Mouse (Mus musculus) hindlimb bud, embryonic 11.5 days (tissue): ENCODE measurements at regions not wholly inside any gene's neighbourhood (a gene's known extent, or its start where the extent isn't known, plus 50 kb on each side); places are given as distances from the start of the nearest gene placed in this dataset.
"Not testable (repeated sequence)": the region's sequence is repeated elsewhere in the genome, so short reads cannot be mapped to it uniquely, and the experiment has no call there.

Experiments
- DNase-seq: peaks from one replicate; pipeline ENCODE4 v3.0.0-alpha.2; 2012; ENCODE audit warnings: low read depth, low spot score; ENCODE audit errors: extremely low spot score

GRCm38 (mm10) chr12:71702181-71702580 lies 128.7 kb upstream of the Daam1 start:
- no peak for DNase-seq

- DNase-seq, result no peak
Observed at GRCm38 (mm10) chr12:71703146-71703902, 127.6 kb upstream of the Daam1 start.

GRCm38 (mm10) chr12:71704431-71704830 lies 126.4 kb upstream of the Daam1 start:
- DNase-seq, result no peak

GRCm38 (mm10) chr12:71707727-71708369 lies 123.0 kb upstream of the Daam1 start:
- DNase-seq, result peak; percentile 42

GRCm38 (mm10) chr12:71714606-71715005 lies 116.3 kb upstream of the Daam1 start:
- DNase-seq, result no peak

- DNase-seq, result not testable (repeated sequence)
Observed at GRCm38 (mm10) chr12:71718412-71718811, 112.5 kb upstream of the Daam1 start.

GRCm38 (mm10) chr12:71718911-71719310 lies 112.0 kb upstream of the Daam1 start:
- no peak for DNase-seq

GRCm38 (mm10) chr12:71725140-71725539 lies 105.7 kb upstream of the Daam1 start:
- no peak for DNase-seq

- no peak for DNase-seq
Observed at GRCm38 (mm10) chr12:71725713-71726336, 105.1 kb upstream of the Daam1 start.

GRCm38 (mm10) chr12:71743345-71743744 lies 87.5 kb upstream of the Daam1 start:
- DNase-seq, result no peak

- DNase-seq, result no peak
Observed at GRCm38 (mm10) chr12:71746011-71746410, 84.9 kb upstream of the Daam1 start.

GRCm38 (mm10) chr12:71747386-71747785 lies 83.5 kb upstream of the Daam1 start:
- no peak for DNase-seq

GRCm38 (mm10) chr12:71747831-71748368 lies 83.0 kb upstream of the Daam1 start:
- DNase-seq, result no peak

- no peak for DNase-seq
Observed at GRCm38 (mm10) chr12:71748731-71749130, 82.1 kb upstream of the Daam1 start.

GRCm38 (mm10) chr12:71749668-71750067 lies 81.2 kb upstream of the Daam1 start:
- DNase-seq, result no peak

GRCm38 (mm10) chr12:71752741-71753260 lies 78.1 kb upstream of the Daam1 start:
- DNase-seq, result no peak

- DNase-seq, result no peak
Observed at GRCm38 (mm10) chr12:71753276-71753675, 77.6 kb upstream of the Daam1 start.

- no peak for DNase-seq
Observed at GRCm38 (mm10) chr12:71763194-71763593, 67.7 kb upstream of the Daam1 start.

GRCm38 (mm10) chr12:71766086-71766485 lies 64.8 kb upstream of the Daam1 start:
- no peak for DNase-seq

GRCm38 (mm10) chr12:71766636-71767035 lies 64.2 kb upstream of the Daam1 start:
- DNase-seq, result no peak

GRCm38 (mm10) chr12:71767896-71768295 lies 63.0 kb upstream of the Daam1 start:
- DNase-seq, result no peak

- peak; percentile 61 for DNase-seq
Observed at GRCm38 (mm10) chr12:71768471-71768870, 62.4 kb upstream of the Daam1 start.
